Mouse (Mus musculus) brain, embryonic 14.5 days (tissue): ENCODE measurements around the gene Ccdc38. TPM values are rescaled to one million over a fixed set of nuclear protein-coding genes. Genes with fewer than 3 reads are reported as not detected.
A peak's percentile ranks its signal among the peaks of the same experiment; 100 is the strongest.

ENCODE experiments used
- DNase-seq: peaks from one replicate; pipeline ENCODE4 v3.0.0-alpha.2; 2011; ENCODE audit warnings: low read depth
- CTCF ChIP-seq: fragments of 200-500 bp; IDR thresholded peaks from 2 replicates; pipeline ENCODE4 v1.5.1; 2012; ENCODE audit warnings: inconsistent platforms, mild to moderate bottlenecking, moderate library complexity, borderline replicate concordance; ENCODE audit not compliant: insufficient read depth, insufficient read length; ENCODE audit errors: extremely low read depth
- POLR2A ChIP-seq: fragments of 200-500 bp; IDR thresholded peaks from 2 replicates; pipeline ENCODE4 v1.6.1; 2012; ENCODE audit warnings: mild to moderate bottlenecking, inconsistent platforms, borderline replicate concordance; ENCODE audit not compliant: poor library complexity, insufficient read depth, insufficient read length, severe bottlenecking; ENCODE audit errors: extremely low read depth
- polyA plus RNA-seq: library from polyadenylated mRNA; depleted of rRNA; stranded (reverse); fragments of >200 nt; gene quantifications from 2 replicates; pipeline ENCODE4 v1.2.3, GENCODE M21; 2012; rRNA removed

The Ccdc38 gene
- polyA plus RNA-seq, result 0.04 and 0.15 TPM in 2 replicates

GRCm38 (mm10) chr10:93540431-93541210 is at the start of gene Ccdc38:
Gene Ccdc38 (plus strand): TSS chr10:93540632.
- peak; percentile 13 for DNase-seq
- TF ChIP-seq POLR2A (no peak), CTCF (no peak)

- no peak for TF ChIP-seq CTCF
- no peak for TF ChIP-seq POLR2A
- peak; percentile 46 for DNase-seq
These were observed 39.6 kb upstream of the Ccdc38 start for GRCm38 (mm10) chr10:93500864-93501263.

GRCm38 (mm10) chr10:93501346-93501745 is 39.1 kb upstream of the Ccdc38 start:
- DNase-seq, result peak; percentile 13
- TF ChIP-seq POLR2A (no peak), CTCF (no peak)

- peak; percentile 79 for DNase-seq
- TF ChIP-seq CTCF (no peak), POLR2A (no peak)
These were observed 32.0 kb upstream of the Ccdc38 start for GRCm38 (mm10) chr10:93508383-93508970.

GRCm38 (mm10) chr10:93509532-93510153 is 30.8 kb upstream of the Ccdc38 start:
- TF ChIP-seq CTCF (no peak), POLR2A (no peak)
- DNase-seq, result no peak

- peak; percentile 91 for DNase-seq
These were observed 25.0 kb upstream of the Ccdc38 start for GRCm38 (mm10) chr10:93515419-93515818.

GRCm38 (mm10) chr10:93515927-93516326 is 24.5 kb upstream of the Ccdc38 start:
- no peak for TF ChIP-seq CTCF
- no peak for TF ChIP-seq POLR2A
- no peak for DNase-seq

More at GRCm38 (mm10) chr10:93515419-93515818, 25.0 kb upstream of the Ccdc38 start:
- TF ChIP-seq POLR2A, result no peak

GRCm38 (mm10) chr10:93517754-93518153 is 22.7 kb upstream of the Ccdc38 start:
- TF ChIP-seq CTCF (no peak), POLR2A (no peak)

GRCm38 (mm10) chr10:93518186-93518585 is 22.2 kb upstream of the Ccdc38 start:
- DNase-seq, result no peak
- TF ChIP-seq POLR2A (no peak), CTCF (no peak)

More at GRCm38 (mm10) chr10:93517754-93518153, 22.7 kb upstream of the Ccdc38 start:
- DNase-seq, result no peak

- DNase-seq, result no peak
- TF ChIP-seq POLR2A, result no peak
- TF ChIP-seq CTCF, result no peak
These were observed 21.8 kb upstream of the Ccdc38 start for GRCm38 (mm10) chr10:93518620-93519019.

- no peak for TF ChIP-seq POLR2A
- TF ChIP-seq CTCF, result no peak
- DNase-seq, result no peak
These were observed 21.3 kb upstream of the Ccdc38 start for GRCm38 (mm10) chr10:93519159-93519558.
